Mouse (Mus musculus) stomach, postnatal 0 days (tissue): ENCODE results near the gene Ccdc62. TPM values are rescaled to one million over a fixed set of nuclear protein-coding genes. Genes with fewer than 3 reads are reported as not detected.

Source experiments
- ATAC-seq: fragments of 200-750 bp; cut with Nextera tagmentation; 2 replicates; pipeline ENCODE4 v1.8.0; 2017; ENCODE audit not compliant: low FRiP score, low TSS enrichment
- DNase-seq: peaks from one replicate; pipeline ENCODE4 v3.0.0-alpha.2; 2016; ENCODE audit warnings: low spot score
- H3K27ac ChIP-seq: fragments of 300-500 bp; sonication (generic); replicated peaks from 2 replicates; pipeline ENCODE4 v1.5.1; 2014; ENCODE audit warnings: mild to moderate bottlenecking, control low read depth
- H3K27me3 ChIP-seq: fragments of 300-500 bp; sonication (generic); 2 replicates; pipeline ENCODE4 v1.6.1; 2014; ENCODE audit warnings: low read length; ENCODE audit not compliant: control insufficient read depth, insufficient read depth
- H3K36me3 ChIP-seq: fragments of 300-500 bp; sonication (generic); 2 replicates; pipeline ENCODE4 v1.6.1; 2014; ENCODE audit warnings: low read length, mixed read lengths; ENCODE audit not compliant: control insufficient read depth, insufficient read depth
- H3K4me1 ChIP-seq: fragments of 300-500 bp; sonication (generic); replicated peaks from 2 replicates; pipeline ENCODE4 v1.6.1; 2014; ENCODE audit warnings: antibody characterized with exemption; ENCODE audit not compliant: control insufficient read depth, insufficient read depth
- H3K4me2 ChIP-seq: fragments of 300-500 bp; sonication (generic); replicated peaks from 2 replicates; pipeline ENCODE4 v1.6.1; 2014; ENCODE audit warnings: low read depth, mild to moderate bottlenecking, control low read depth, moderate library complexity
- H3K4me3 ChIP-seq: fragments of 300-500 bp; sonication (generic); 2 replicates; pipeline ENCODE4 v1.5.1; 2014; ENCODE audit warnings: low read depth, low read length, control low read depth
- H3K9ac ChIP-seq: fragments of 300-500 bp; sonication (generic); 2 replicates; pipeline ENCODE4 v1.6.1; 2014; ENCODE audit warnings: mild to moderate bottlenecking, low read length, control low read depth, mixed read lengths
- H3K9me3 ChIP-seq: fragments of 300-500 bp; sonication (generic); 2 replicates; pipeline ENCODE4 v1.6.1; 2016; ENCODE audit warnings: low read length; ENCODE audit not compliant: control insufficient read depth
- CTCF ChIP-seq: IDR thresholded peaks from 2 replicates; pipeline ENCODE4 v1.5.1; 2016; ENCODE audit warnings: antibody characterized with exemption, low read depth, mild to moderate bottlenecking, moderate library complexity
- EP300 ChIP-seq: optimal IDR thresholded peaks from 2 replicates; pipeline ENCODE3; 2016; ENCODE audit warnings: antibody characterized with exemption
- WGBS: fragments of 180-500 bp; shearing (Covaris S2); extraction: QIAGEN DNeasy Blood & Tissue Kit; methylation state at CpG from one replicate; pipeline ENCODE4 v1.1.7; 2014; 5-methylcytosine and 5-hydroxymethylcytosine counted together
- polyA plus RNA-seq: library from polyadenylated mRNA; unstranded; fragments of >200 nt; fragmentation: Nextera tagmentation; extraction: Ambion mirVana; gene quantifications from 2 replicates; pipeline ENCODE4 v1.2.1, GENCODE M21; 2015

Gene Ccdc62
- polyA plus RNA-seq, 1 experiment from 2014 or later = 5.4 TPM

- no peak overlapping the region for H3K4me2 ChIP-seq
- H3K4me1 ChIP-seq = no peaks in the 10 kb centered on the region
- no peaks in the 10 kb centered on the region for H3K27me3 ChIP-seq
- no peaks in the 10 kb centered on the region for H3K9me3 ChIP-seq
- TF ChIP-seq CTCF (no peak), EP300 (no peak)
- peak; percentile 67 for DNase-seq
- H3K36me3 ChIP-seq = no peaks in the 10 kb centered on the region
- no peak overlapping the region for H3K27ac ChIP-seq
- 46% methylated on average over 8 of the region's 8 CpGs for WGBS
- no peak overlapping the region for H3K4me3 ChIP-seq
- peak; percentile 33; the same call in 1 of the 2 replicates for ATAC-seq
- H3K9ac ChIP-seq = no peak overlapping the region
Measured at GRCm38 (mm10) chr5:123960129-123960528, 29.6 kb downstream of the Ccdc62 start.

GRCm38 (mm10) chr5:123961046-123961445 is 30.6 kb downstream of the Ccdc62 start:
- no peak overlapping the region for H3K4me3 ChIP-seq
- DNase-seq = no peak
- H3K27ac ChIP-seq = no peak overlapping the region
- WGBS = 74% methylated on average over 12 of the region's 12 CpGs
- H3K27me3 ChIP-seq = no peaks in the 10 kb centered on the region
- no peaks in the 10 kb centered on the region for H3K4me1 ChIP-seq
- no peaks in the 10 kb centered on the region for H3K9me3 ChIP-seq
- TF ChIP-seq CTCF (no peak), EP300 (no peak)
- H3K9ac ChIP-seq = no peak overlapping the region
- ATAC-seq = no peak
- H3K36me3 ChIP-seq = no peaks in the 10 kb centered on the region
- no peak overlapping the region for H3K4me2 ChIP-seq

GRCm38 (mm10) chr5:123964208-123964607 is 33.7 kb downstream of the Ccdc62 start:
- Histone ChIP-seq H3K9ac (no peak overlapping the region), H3K4me2 (no peak overlapping the region), H3K4me3 (no peak overlapping the region), H3K27me3 (no peaks in the 10 kb centered on the region), H3K4me1 (no peaks in the 10 kb centered on the region), H3K27ac (no peak overlapping the region; the same call in 1 of the 2 replicates), H3K9me3 (no peaks in the 10 kb centered on the region), H3K36me3 (no peaks in the 10 kb centered on the region)
- 88% methylated on average over 4 of the region's 4 CpGs for WGBS
- TF ChIP-seq CTCF (peak; percentile 24; the same call in 1 of the 2 replicates), EP300 (no peak)
- DNase-seq (no peak), ATAC-seq (peak; percentile 68)

GRCm38 (mm10) chr5:123966759-123967158 is 36.3 kb downstream of the Ccdc62 start:
- DNase-seq = no peak
- no peaks in the 10 kb centered on the region for H3K9me3 ChIP-seq
- WGBS = 66% methylated on average over 2 of the region's 2 CpGs
- TF ChIP-seq CTCF (no peak), EP300 (no peak)
- H3K4me2 ChIP-seq = no peak overlapping the region
- H3K4me1 ChIP-seq = no peaks in the 10 kb centered on the region
- no peak for ATAC-seq
- H3K36me3 ChIP-seq = no peaks in the 10 kb centered on the region
- no peak overlapping the region for H3K4me3 ChIP-seq
- H3K27me3 ChIP-seq = no peaks in the 10 kb centered on the region
- no peak overlapping the region for H3K27ac ChIP-seq
- H3K9ac ChIP-seq = no peak overlapping the region

GRCm38 (mm10) chr5:123968468-123968867 is 38.0 kb downstream of the Ccdc62 start:
- H3K4me1 ChIP-seq = no peaks in the 10 kb centered on the region
- no peaks in the 10 kb centered on the region for H3K9me3 ChIP-seq
- no peak overlapping the region for H3K4me2 ChIP-seq
- H3K27me3 ChIP-seq = no peaks in the 10 kb centered on the region
- no peak for DNase-seq
- no peak for ATAC-seq
- no peak overlapping the region for H3K27ac ChIP-seq
- 59% methylated on average over 5 of the region's 5 CpGs for WGBS
- H3K36me3 ChIP-seq = no peaks in the 10 kb centered on the region
- TF ChIP-seq CTCF (no peak), EP300 (no peak)
- no peak overlapping the region for H3K9ac ChIP-seq
- no peak overlapping the region for H3K4me3 ChIP-seq

GRCm38 (mm10) chr5:123969216-123969615 is 38.7 kb downstream of the Ccdc62 start:
- 0 out of 2 replicates have a peak overlapping the region, but pooled peaks have one; percentile 40 for H3K27ac ChIP-seq
- ATAC-seq = no peak
- H3K9me3 ChIP-seq = no peaks in the 10 kb centered on the region
- H3K4me1 ChIP-seq = no peaks in the 10 kb centered on the region
- no peak overlapping the region for H3K9ac ChIP-seq
- no peak for DNase-seq
- 66% methylated on average over 8 of the region's 8 CpGs for WGBS
- no peak overlapping the region for H3K4me3 ChIP-seq
- H3K27me3 ChIP-seq = no peaks in the 10 kb centered on the region
- H3K36me3 ChIP-seq = no peaks in the 10 kb centered on the region
- no peak overlapping the region for H3K4me2 ChIP-seq
- no peak for TF ChIP-seq CTCF
- no peak for TF ChIP-seq EP300
